Mouse (Mus musculus) hindbrain, embryonic 11.5 days (tissue): ENCODE results near the gene Tor1b. TPM values are rescaled to one million over a fixed set of nuclear protein-coding genes. Genes with fewer than 3 reads are reported as not detected.
A peak's percentile ranks its signal among the peaks of the same experiment; 100 is the strongest.
"Not testable (repeated sequence)": the region's sequence is repeated elsewhere in the genome, so short reads cannot be mapped to it uniquely, and the experiment has no call there.

Experiments
- ATAC-seq: fragments of 200-750 bp; cut with Nextera tagmentation; 2 replicates; pipeline ENCODE4 v1.8.0; 2017; ENCODE audit warnings: mild to moderate bottlenecking, moderate TSS enrichment, moderate library complexity; ENCODE audit not compliant: low FRiP score
- DNase-seq: peaks from one replicate; pipeline ENCODE4 v3.0.0-alpha.2; 2015; ENCODE audit warnings: low spot score
- H3K27ac ChIP-seq: fragments of 300-500 bp; sonication (generic); 2 replicates; pipeline ENCODE4 v1.5.1; 2014; ENCODE audit warnings: mild to moderate bottlenecking, low read depth, low read length
- H3K27me3 ChIP-seq: fragments of 300-500 bp; sonication (generic); 2 replicates; pipeline ENCODE4 v1.6.1; 2014; ENCODE audit warnings: mild to moderate bottlenecking, low read length, moderate library complexity, mixed read lengths; ENCODE audit not compliant: control insufficient read depth, insufficient read depth
- H3K36me3 ChIP-seq: fragments of 300-500 bp; sonication (generic); 2 replicates; pipeline ENCODE4 v1.6.1; 2014; ENCODE audit warnings: mild to moderate bottlenecking, low read length, moderate library complexity, mixed read lengths; ENCODE audit not compliant: control insufficient read depth, insufficient read depth
- H3K4me1 ChIP-seq: fragments of 300-500 bp; sonication (generic); replicated peaks from 2 replicates; pipeline ENCODE4 v1.6.1; 2014; ENCODE audit warnings: low read length, mixed read lengths; ENCODE audit not compliant: control insufficient read depth, insufficient read depth
- H3K4me2 ChIP-seq: fragments of 300-500 bp; sonication (generic); replicated peaks from 2 replicates; pipeline ENCODE4 v1.6.1; 2014; ENCODE audit warnings: mild to moderate bottlenecking, low read depth, low read length
- H3K4me3 ChIP-seq: fragments of 300-500 bp; sonication (generic); 2 replicates; pipeline ENCODE4 v1.5.1; 2014; ENCODE audit warnings: low read depth, low read length
- H3K9ac ChIP-seq: fragments of 300-500 bp; sonication (generic); 2 replicates; pipeline ENCODE4 v1.6.1; 2014; ENCODE audit warnings: low read depth, low read length
- H3K9me3 ChIP-seq: fragments of 300-500 bp; sonication (generic); 2 replicates; pipeline ENCODE4 v1.6.1; 2016; ENCODE audit warnings: low read length; ENCODE audit not compliant: control insufficient read depth
- WGBS: fragments of 180-500 bp; shearing (Covaris S2); extraction: QIAGEN DNeasy Blood & Tissue Kit; methylation state at CpG from one replicate; pipeline ENCODE4 v1.1.7; 2014; 5-methylcytosine and 5-hydroxymethylcytosine counted together
- polyA plus RNA-seq: library from polyadenylated mRNA; unstranded; fragments of >200 nt; fragmentation: Nextera tagmentation; extraction: Ambion mirVana; gene quantifications from 2 replicates; pipeline ENCODE4 v1.2.1, GENCODE M21; 2014

Tor1b gene
- polyA plus RNA-seq, 1 experiment from 2014 or later, result 21.5 TPM

DNA sequence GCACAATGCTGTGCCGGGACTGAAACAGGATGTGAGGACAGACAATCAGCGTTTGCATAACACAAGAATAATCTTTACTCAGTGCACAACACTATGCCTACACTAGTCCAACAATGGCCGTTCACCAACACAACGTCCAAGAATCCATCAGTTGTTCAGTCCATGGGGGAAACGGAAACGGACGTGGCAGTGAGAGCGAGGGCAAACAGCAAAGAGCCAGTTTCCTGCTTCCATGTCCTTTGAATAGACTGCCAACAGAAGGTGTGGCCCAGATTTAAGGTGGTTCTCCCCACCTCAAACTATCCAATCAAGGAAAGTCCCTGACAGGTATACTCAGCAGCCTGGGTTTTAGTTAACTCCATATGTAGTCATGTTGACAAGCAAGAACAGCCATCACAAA, 15.0 kb upstream of the Tor1b start:
- H3K27ac ChIP-seq, result no peak overlapping the region
- H3K4me1 ChIP-seq, result no peaks in the 10 kb centered on the region
- ATAC-seq, result no peak
- H3K9ac ChIP-seq, result no peak overlapping the region
- no peaks in the 10 kb centered on the region for H3K9me3 ChIP-seq
- no peaks in the 10 kb centered on the region for H3K27me3 ChIP-seq
- H3K36me3 ChIP-seq, result no peaks in the 10 kb centered on the region
- 82% methylated on average over 8 of the region's 8 CpGs for whole genome bisulfite sequencing
- H3K4me3 ChIP-seq, result no peak overlapping the region
- H3K4me2 ChIP-seq, result no peak overlapping the region
- DNase-seq, result no peak

DNA sequence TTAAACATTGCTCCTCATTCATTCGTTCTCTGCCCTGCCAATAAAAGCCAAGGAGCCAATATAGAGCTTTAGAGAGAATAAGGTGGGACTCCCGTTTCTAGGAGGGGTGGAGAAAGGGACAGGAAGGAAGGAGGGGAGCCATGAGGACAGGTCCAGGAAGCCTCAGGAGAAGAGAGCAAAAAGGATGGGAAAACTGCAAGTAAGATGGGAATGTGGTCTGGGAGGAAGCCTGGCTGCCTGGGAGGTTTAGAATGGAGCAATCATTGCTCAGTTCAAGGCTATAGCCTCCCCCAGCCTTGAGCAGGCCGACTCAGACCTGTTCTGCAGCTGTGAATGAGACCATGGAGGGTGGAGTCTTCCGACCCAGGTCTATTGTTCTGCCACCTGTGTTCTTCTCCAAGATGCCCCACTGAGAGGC, 14.2 kb upstream of the Tor1b start:
- no peaks in the 10 kb centered on the region for H3K27me3 ChIP-seq
- no peak overlapping the region for H3K27ac ChIP-seq

DNA sequence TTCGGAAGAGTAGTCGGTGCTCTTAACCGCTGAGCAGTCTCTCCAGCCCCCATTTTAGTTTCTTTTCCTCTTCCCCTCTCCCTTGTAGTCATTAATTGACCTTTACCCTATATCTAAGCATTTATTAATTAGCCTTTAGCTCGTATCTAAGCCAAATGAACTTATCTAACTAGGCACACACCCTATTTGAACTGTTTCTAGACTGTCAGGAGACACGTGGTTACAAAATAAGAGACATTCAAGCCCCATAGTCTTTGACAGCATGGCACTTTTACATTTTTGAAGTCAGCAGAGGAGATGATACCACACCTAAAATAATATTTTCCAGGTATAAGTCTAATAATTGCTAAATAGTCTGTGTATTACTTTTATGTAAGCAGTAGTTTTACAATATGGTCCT, 11.2 kb upstream of the Tor1b start:
- H3K4me1 ChIP-seq, result no peaks in the 10 kb centered on the region
- no peaks in the 10 kb centered on the region for H3K36me3 ChIP-seq
- ATAC-seq (no peak), DNase-seq (no peak)
- no peaks in the 10 kb centered on the region for H3K27me3 ChIP-seq
- no peak overlapping the region for H3K4me2 ChIP-seq
- 90% methylated on average over 5 of the region's 5 CpGs for WGBS
- H3K4me3 ChIP-seq, result no peak overlapping the region
- H3K27ac ChIP-seq, result no peak overlapping the region
- no peaks in the 10 kb centered on the region for H3K9me3 ChIP-seq
- no peak overlapping the region for H3K9ac ChIP-seq

More for the DNA sequence above, 14.2 kb upstream of the Tor1b start:
- no peak for DNase-seq
- WGBS, result 57% methylated on average over 4 of the region's 4 CpGs
- Histone ChIP-seq H3K9ac (no peak overlapping the region), H3K9me3 (no peaks in the 10 kb centered on the region), H3K4me2 (no peak overlapping the region), H3K36me3 (no peaks in the 10 kb centered on the region), H3K4me1 (no peaks in the 10 kb centered on the region), H3K4me3 (no peak overlapping the region)
- ATAC-seq, result no peak

DNA sequence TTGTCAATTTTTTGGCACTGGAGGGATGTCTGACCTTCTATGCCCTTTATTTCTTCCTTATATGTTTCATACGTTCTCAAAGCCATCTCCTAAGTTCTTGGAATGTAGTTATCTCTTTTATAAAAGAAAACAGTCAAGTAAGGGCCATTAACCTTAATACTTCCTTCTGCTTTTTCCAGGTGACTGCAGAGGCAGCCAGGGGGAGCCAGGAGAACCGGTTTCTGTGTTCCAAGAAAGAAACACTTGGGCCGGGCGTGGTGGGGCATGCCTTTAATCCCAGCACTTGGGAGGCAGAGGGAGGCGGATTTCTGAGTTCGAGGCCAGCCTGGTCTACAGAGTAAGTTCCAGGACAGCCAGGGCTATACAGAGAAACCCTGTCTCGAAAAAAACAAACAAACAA, 10.6 kb upstream of the Tor1b start:
- not testable (repeated sequence) for H3K36me3 ChIP-seq, H3K27ac ChIP-seq, H3K4me2 ChIP-seq, H3K9ac ChIP-seq, DNase-seq, H3K9me3 ChIP-seq, H3K4me1 ChIP-seq, ATAC-seq, H3K4me3 ChIP-seq, H3K27me3 ChIP-seq
- WGBS, result 54% methylated on average over 7 of the region's 7 CpGs

DNA sequence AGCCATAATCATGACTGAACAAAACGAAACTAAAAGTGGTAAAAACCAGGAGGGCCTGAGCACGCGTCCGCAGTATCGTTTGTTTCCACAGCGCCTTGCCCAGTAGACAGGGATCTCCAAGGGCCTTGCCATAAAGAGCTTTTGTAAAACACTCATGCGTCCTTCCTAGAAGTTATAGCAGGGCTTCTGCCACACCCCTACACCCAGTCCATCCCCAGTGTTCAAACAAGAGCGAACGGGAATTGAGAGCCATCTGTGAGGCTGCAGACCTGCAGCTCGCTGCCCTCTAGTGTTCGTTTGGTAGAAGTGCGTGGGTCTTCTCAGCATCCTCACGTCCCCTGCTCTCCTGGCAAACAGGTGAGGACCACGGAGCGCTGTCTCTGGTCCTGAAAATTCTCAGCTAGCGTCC, 10.2 kb upstream of the Tor1b start:
- Histone ChIP-seq H3K4me3 (no peak overlapping the region), H3K27me3 (no peaks in the 10 kb centered on the region), H3K9ac (no peak overlapping the region), H3K9me3 (no peaks in the 10 kb centered on the region), H3K4me2 (peak overlapping the region; percentile 24; the same call in 1 of the 2 replicates), H3K4me1 (no peaks in the 10 kb centered on the region), H3K36me3 (no peaks in the 10 kb centered on the region), H3K27ac (no peak overlapping the region)
- WGBS, result 28% methylated on average over 16 of the region's 16 CpGs
- ATAC-seq, result no peak
- peak; percentile 82 for DNase-seq

DNA sequence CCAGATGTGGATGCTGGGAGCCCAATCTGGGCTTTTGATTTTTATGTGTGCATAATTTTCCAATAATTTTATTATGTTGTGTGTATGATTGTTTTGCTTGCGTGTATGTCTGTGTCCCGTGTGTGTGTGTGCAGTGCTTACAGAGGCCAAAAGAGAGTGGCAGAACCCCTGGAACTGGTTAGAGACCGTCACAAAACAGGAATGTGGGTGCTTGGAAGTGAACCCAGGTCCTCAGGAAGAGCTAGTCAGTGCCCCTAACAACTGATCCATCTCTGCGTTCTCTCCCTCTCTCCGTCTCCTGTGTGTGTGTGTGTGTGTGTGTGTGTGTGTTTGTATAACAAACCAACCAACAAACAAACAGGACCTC, 319 bp upstream of the Tor1b start:
- peak overlapping the region; percentile 89 for H3K4me2 ChIP-seq
- no peaks in the 10 kb centered on the region for H3K27me3 ChIP-seq
- WGBS, result 35% methylated on average over 5 of the region's 5 CpGs
- DNase-seq, result no peak
- peaks cover 9% of the 10 kb centered on the region; the same call in 1 of the 2 replicates for H3K4me1 ChIP-seq
- H3K27ac ChIP-seq, result peak overlapping the region; percentile 80; the same call in 1 of the 2 replicates
- H3K36me3 ChIP-seq, result no peaks in the 10 kb centered on the region
- H3K9me3 ChIP-seq, result no peaks in the 10 kb centered on the region
- H3K9ac ChIP-seq, result peak overlapping the region; percentile 45
- H3K4me3 ChIP-seq, result peak overlapping the region; percentile 85
- no peak for ATAC-seq

DNA sequence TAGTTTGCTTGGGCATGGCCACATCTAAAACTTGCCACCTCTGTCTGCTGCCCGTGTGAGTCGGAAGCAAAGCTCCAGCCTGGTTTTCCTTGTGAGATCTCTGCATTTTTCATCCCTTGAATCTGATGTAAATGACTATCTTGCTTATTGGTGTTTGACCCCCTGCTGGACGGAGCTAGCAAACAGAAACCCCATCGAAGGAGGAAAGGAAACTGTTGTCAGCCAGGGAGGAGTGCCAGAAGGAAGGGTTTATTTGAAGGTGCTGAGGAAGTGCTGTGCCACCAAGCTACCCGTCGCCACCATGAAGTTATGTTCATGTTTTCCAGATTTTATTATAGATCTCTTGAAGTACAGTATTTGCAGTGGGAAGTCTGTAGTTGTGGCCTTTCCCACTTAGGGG, 2.0 kb downstream of the Tor1b start:
- H3K27ac ChIP-seq, result no peak overlapping the region
- no peak overlapping the region for H3K4me3 ChIP-seq
- peaks cover 9% of the 10 kb centered on the region; the same call in 1 of the 2 replicates for H3K4me1 ChIP-seq
- 75% methylated on average over 6 of the region's 6 CpGs for WGBS
- no peaks in the 10 kb centered on the region for H3K27me3 ChIP-seq
- ATAC-seq, result no peak
- no peaks in the 10 kb centered on the region for H3K9me3 ChIP-seq
- no peak overlapping the region for H3K4me2 ChIP-seq
- H3K36me3 ChIP-seq, result peaks cover 10% of the 10 kb centered on the region
- DNase-seq, result no peak
- H3K9ac ChIP-seq, result no peak overlapping the region

DNA sequence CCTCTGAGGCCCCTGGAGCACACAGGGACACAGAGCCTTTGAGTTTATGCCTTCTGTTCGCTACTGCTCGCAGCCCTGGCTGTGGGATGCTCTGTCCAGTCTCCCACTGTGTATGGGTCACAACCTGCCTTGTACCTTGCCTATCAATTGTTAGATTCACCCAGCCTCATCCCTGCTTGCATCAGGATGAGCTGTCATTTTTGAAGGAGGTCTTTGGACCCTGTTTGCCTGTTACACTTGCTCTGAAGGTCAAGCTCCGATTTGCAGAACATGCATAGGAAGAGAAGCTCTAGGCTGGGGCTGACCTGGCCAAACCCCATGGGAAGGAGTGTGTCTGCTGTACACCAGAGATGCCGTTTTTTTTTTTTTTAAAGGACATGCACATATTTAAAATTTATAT, 4.8 kb downstream of the Tor1b start:
- no peaks in the 10 kb centered on the region for H3K27me3 ChIP-seq
- no peak for ATAC-seq
- no peaks in the 10 kb centered on the region for H3K9me3 ChIP-seq
- no peak overlapping the region for H3K4me3 ChIP-seq
- DNase-seq, result no peak
- H3K36me3 ChIP-seq, result peaks cover 16% of the 10 kb centered on the region
- H3K4me2 ChIP-seq, result no peak overlapping the region
- H3K4me1 ChIP-seq, result peaks cover 9% of the 10 kb centered on the region; the same call in 1 of the 2 replicates
- H3K9ac ChIP-seq, result no peak overlapping the region
- no peak overlapping the region for H3K27ac ChIP-seq
- 85% methylated on average over 4 of the region's 4 CpGs for WGBS

DNA sequence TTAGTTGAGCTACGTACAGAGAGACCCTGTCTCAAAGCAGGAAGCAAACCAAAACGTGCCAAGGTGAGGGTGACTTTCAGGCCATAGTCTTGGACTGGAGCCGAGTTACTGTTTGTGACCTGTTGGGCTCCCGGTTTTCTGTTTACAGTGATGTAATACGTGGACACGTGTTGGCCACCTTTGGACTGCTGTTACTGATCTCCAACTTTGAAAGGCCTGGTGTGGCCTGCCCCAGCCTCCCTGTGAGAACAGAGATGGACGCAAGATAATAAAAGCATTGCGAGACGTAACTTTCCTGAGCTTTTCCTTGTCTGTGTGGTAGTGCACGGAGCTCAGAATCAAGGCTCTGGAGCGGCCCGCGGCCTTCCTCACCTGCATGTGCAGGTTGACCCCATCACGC, 6.0 kb downstream of the Tor1b start:
- H3K27ac ChIP-seq, result no peak overlapping the region
- no peak overlapping the region for H3K9ac ChIP-seq
- ATAC-seq (no peak), DNase-seq (no peak)
- H3K27me3 ChIP-seq, result no peaks in the 10 kb centered on the region
- no peaks in the 10 kb centered on the region for H3K9me3 ChIP-seq
- no peak overlapping the region for H3K4me3 ChIP-seq
- H3K4me2 ChIP-seq, result no peak overlapping the region
- H3K36me3 ChIP-seq, result peaks cover 17% of the 10 kb centered on the region
- 90% methylated on average over 14 of the region's 14 CpGs for WGBS
- peaks cover 6% of the 10 kb centered on the region; the same call in 1 of the 2 replicates for H3K4me1 ChIP-seq
